Mouse (Mus musculus): Measurements from ENCODE around the gene Dzip1l. TPM values are rescaled to one million over a fixed set of nuclear protein-coding genes. Genes with fewer than 3 reads are reported as not detected.
A peak's percentile ranks its signal among the peaks of the same experiment; 100 is the strongest.

The Dzip1l gene
- polyA plus RNA-seq, 1 experiment from 2014 or later = 24.0 TPM

DNA sequence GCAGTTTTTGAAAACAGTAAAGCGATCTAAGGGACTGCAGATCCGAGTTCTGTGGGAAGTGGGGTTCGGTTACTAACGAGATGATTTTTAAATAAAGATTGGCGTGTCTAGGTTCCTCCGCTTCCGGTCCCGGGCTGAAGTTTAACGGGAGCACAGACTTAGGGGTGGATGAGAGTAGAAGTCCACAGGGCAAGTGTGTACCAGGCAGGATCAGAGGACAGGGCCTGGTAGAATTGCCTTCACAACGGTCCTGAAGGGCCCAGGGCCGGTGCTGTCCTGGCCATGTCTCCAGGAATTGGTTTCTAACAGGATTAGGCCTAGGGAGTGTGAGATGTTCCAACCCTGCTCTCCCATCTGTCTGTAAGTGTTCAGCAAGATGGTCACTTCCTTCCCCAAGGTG is 775 bp downstream of the Dzip1l start:
- Histone ChIP-seq H3K4me1 (peaks cover 37% of the 10 kb centered on the region), H3K27ac (peak overlapping the region; percentile 95), H3K4me3 (peak overlapping the region; percentile 78), H3K9me3 (no peaks in the 10 kb centered on the region), H3K36me3 (peaks cover 26% of the 10 kb centered on the region), H3K27me3 (ENCODE audit: insufficient read depth, poor library complexity, severe bottlenecking) (no peaks in the 10 kb centered on the region)
- DNase-seq (ENCODE audit: low spot score) = no peak
- 2% methylated on average over 11 of the region's 11 CpGs for WGBS

GRCm38 (mm10) chr9:99630528-99631125 is 1.3 kb downstream of the Dzip1l start:
- DNase-seq (ENCODE audit: low spot score) = no peak
- peaks cover 41% of the 10 kb centered on the region for H3K4me1 ChIP-seq
- H3K4me3 ChIP-seq = peak overlapping the region; percentile 78
- H3K27ac ChIP-seq = peak overlapping the region; percentile 95
- no peaks in the 10 kb centered on the region for H3K27me3 ChIP-seq (ENCODE audit: insufficient read depth, poor library complexity, severe bottlenecking)
- WGBS = 50% methylated on average over 9 of the region's 9 CpGs
- H3K36me3 ChIP-seq = peaks cover 31% of the 10 kb centered on the region
- H3K9me3 ChIP-seq = no peaks in the 10 kb centered on the region

DNA sequence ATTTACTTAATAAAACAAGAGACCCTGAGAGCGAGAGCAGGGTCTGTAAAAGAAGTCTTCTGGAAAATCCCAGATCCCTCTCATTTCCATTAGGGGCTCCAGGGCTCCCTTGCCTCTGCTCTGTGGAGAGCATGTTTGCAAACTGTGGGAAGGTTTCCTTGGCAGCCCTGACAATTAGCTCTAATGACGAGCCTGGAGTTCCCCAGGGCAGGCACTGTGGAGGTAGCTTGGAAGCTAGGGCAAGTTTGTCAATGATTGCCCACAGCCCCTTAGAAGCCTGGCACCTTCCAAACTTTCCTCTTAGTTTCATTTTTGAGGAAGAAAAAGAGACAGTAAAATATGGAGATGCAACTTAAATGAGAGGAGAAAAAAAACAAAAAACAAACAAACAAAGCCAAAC is 2.5 kb downstream of the Dzip1l start:
- Histone ChIP-seq H3K9me3 (no peaks in the 10 kb centered on the region), H3K4me3 (peak overlapping the region; percentile 16; the same call in 1 of the 2 replicates), H3K36me3 (peaks cover 42% of the 10 kb centered on the region), H3K27me3 (ENCODE audit: insufficient read depth, poor library complexity, severe bottlenecking) (no peaks in the 10 kb centered on the region), H3K27ac (no peak overlapping the region), H3K4me1 (peaks cover 41% of the 10 kb centered on the region)
- no peak for DNase-seq (ENCODE audit: low spot score)
- WGBS = 41% methylated on average over 2 of the region's 2 CpGs

DNA sequence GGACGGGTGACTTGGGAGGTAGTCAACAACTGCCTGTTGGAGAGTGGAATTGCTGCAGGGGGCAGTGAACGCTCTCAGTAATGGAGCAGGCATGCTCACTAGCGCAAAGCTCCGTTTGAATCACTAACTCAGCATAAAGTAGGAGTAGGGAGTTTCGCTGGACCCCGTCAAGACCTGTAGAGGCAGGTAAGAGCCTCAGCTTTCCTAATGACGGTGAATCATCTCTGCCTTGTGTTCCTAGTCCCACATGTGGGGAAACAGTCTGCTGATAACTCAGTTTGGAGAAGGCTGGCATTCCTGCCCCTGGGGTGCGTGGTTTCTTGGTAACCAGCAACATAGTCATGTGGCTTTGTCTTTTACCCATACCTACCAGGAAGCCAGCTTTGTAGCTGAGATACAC is 3.0 kb downstream of the Dzip1l start:
- Histone ChIP-seq H3K4me1 (peaks cover 41% of the 10 kb centered on the region), H3K36me3 (peaks cover 46% of the 10 kb centered on the region), H3K9me3 (no peaks in the 10 kb centered on the region), H3K27me3 (ENCODE audit: insufficient read depth, poor library complexity, severe bottlenecking) (no peaks in the 10 kb centered on the region), H3K27ac (no peak overlapping the region), H3K4me3 (0 out of 2 replicates have a peak overlapping the region, but pooled peaks have one; percentile 16)
- WGBS = 66% methylated on average over 8 of the region's 8 CpGs
- DNase-seq (ENCODE audit: low spot score) = no peak

- WGBS = 87% methylated on average over 1 of the region's 1 CpGs
- Histone ChIP-seq H3K4me3 (no peak overlapping the region), H3K4me1 (peaks cover 16% of the 10 kb centered on the region), H3K36me3 (peaks cover 80% of the 10 kb centered on the region), H3K9me3 (no peaks in the 10 kb centered on the region), H3K27ac (no peak overlapping the region), H3K27me3 (ENCODE audit: insufficient read depth, poor library complexity, severe bottlenecking) (no peaks in the 10 kb centered on the region)
- DNase-seq (ENCODE audit: low spot score) = no peak
These were observed 7.5 kb downstream of the Dzip1l start for GRCm38 (mm10) chr9:99636776-99637175.

- H3K27ac ChIP-seq = no peak overlapping the region
- WGBS = 95% methylated on average over 17 of the region's 17 CpGs
- H3K27me3 ChIP-seq (ENCODE audit: insufficient read depth, poor library complexity, severe bottlenecking) = no peaks in the 10 kb centered on the region
- H3K9me3 ChIP-seq = no peaks in the 10 kb centered on the region
- H3K36me3 ChIP-seq = peaks cover 85% of the 10 kb centered on the region
- H3K4me1 ChIP-seq = peaks cover 12% of the 10 kb centered on the region
- DNase-seq (ENCODE audit: low spot score) = no peak
- no peak overlapping the region for H3K4me3 ChIP-seq
These were observed 7.9 kb downstream of the Dzip1l start for GRCm38 (mm10) chr9:99637227-99637626.

GRCm38 (mm10) chr9:99637736-99638135 is 8.4 kb downstream of the Dzip1l start:
- no peak for DNase-seq (ENCODE audit: low spot score)
- Histone ChIP-seq H3K27ac (no peak overlapping the region), H3K9me3 (no peaks in the 10 kb centered on the region), H3K36me3 (peaks cover 86% of the 10 kb centered on the region), H3K4me3 (no peak overlapping the region), H3K27me3 (ENCODE audit: insufficient read depth, poor library complexity, severe bottlenecking) (no peaks in the 10 kb centered on the region), H3K4me1 (peaks cover 11% of the 10 kb centered on the region)
- WGBS = 93% methylated on average over 13 of the region's 13 CpGs

- 91% methylated on average over 5 of the region's 5 CpGs for WGBS
- Histone ChIP-seq H3K27ac (no peak overlapping the region), H3K9me3 (no peaks in the 10 kb centered on the region), H3K4me1 (peaks cover 4% of the 10 kb centered on the region; the same call in 1 of the 2 replicates), H3K36me3 (peaks cover 81% of the 10 kb centered on the region), H3K4me3 (no peak overlapping the region), H3K27me3 (ENCODE audit: insufficient read depth, poor library complexity, severe bottlenecking) (no peaks in the 10 kb centered on the region)
- no peak for DNase-seq (ENCODE audit: low spot score)
These were observed 10.7 kb downstream of the Dzip1l start for GRCm38 (mm10) chr9:99639957-99640356.

DNA sequence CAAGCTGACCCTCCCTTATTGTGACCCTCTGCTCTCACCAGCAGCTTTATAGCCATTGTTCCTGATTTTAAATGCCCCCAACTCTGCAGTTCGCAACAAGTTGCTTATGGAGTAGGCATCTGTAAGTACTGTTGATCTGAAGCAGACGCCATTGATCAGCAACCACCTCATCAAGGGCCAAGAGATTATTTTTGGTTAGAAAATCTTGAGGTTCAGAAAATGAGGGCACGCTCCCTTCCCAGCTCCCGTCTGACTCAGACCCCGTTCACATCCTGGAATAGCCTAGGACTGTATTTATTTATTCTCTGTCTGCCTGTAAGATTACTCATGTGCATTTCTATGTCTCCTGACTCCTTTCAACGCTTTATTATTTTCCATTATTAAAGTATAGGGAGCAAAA is 16.1 kb downstream of the Dzip1l start:
- Histone ChIP-seq H3K9me3 (no peaks in the 10 kb centered on the region), H3K27me3 (ENCODE audit: insufficient read depth, poor library complexity, severe bottlenecking) (no peaks in the 10 kb centered on the region), H3K36me3 (peaks cover 85% of the 10 kb centered on the region), H3K4me1 (no peaks in the 10 kb centered on the region), H3K27ac (no peak overlapping the region), H3K4me3 (no peak overlapping the region)
- no peak for DNase-seq (ENCODE audit: low spot score)
- 91% methylated on average over 6 of the region's 6 CpGs for WGBS

- Histone ChIP-seq H3K4me3 (no peak overlapping the region), H3K9me3 (no peaks in the 10 kb centered on the region), H3K4me1 (no peaks in the 10 kb centered on the region), H3K27me3 (ENCODE audit: insufficient read depth, poor library complexity, severe bottlenecking) (no peaks in the 10 kb centered on the region), H3K36me3 (peaks cover 91% of the 10 kb centered on the region), H3K27ac (no peak overlapping the region)
- 87% methylated on average over 6 of the region's 6 CpGs for WGBS
- DNase-seq (ENCODE audit: low spot score) = no peak
These were observed 16.8 kb downstream of the Dzip1l start for GRCm38 (mm10) chr9:99646102-99646501.

DNA sequence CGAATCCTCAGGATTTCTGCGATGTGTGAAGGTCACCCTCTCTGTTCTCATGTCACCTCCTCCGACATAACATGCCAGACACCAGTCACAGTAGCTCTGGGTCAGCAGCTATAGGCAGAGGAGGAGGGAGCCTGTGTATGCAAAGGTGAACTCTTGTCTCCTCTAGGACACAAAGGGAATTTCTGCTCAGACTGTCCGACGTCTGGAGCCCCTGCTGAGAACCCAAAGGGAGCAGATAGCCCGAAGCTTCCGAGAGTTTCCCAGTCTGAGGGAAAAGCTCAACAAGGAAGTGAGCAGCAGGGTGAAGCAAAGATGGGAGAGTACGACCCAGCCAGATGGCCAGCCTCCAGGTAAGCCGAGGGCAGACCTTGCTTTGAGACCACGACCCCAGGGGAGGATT is 31.5 kb downstream of the Dzip1l start:
- Histone ChIP-seq H3K4me1 (peaks cover 18% of the 10 kb centered on the region), H3K27me3 (ENCODE audit: insufficient read depth, poor library complexity, severe bottlenecking) (no peaks in the 10 kb centered on the region), H3K4me3 (no peak overlapping the region), H3K9me3 (no peaks in the 10 kb centered on the region), H3K36me3 (peaks cover 83% of the 10 kb centered on the region), H3K27ac (no peak overlapping the region)
- no peak for DNase-seq (ENCODE audit: low spot score)
- WGBS = 69% methylated on average over 10 of the region's 10 CpGs

DNA sequence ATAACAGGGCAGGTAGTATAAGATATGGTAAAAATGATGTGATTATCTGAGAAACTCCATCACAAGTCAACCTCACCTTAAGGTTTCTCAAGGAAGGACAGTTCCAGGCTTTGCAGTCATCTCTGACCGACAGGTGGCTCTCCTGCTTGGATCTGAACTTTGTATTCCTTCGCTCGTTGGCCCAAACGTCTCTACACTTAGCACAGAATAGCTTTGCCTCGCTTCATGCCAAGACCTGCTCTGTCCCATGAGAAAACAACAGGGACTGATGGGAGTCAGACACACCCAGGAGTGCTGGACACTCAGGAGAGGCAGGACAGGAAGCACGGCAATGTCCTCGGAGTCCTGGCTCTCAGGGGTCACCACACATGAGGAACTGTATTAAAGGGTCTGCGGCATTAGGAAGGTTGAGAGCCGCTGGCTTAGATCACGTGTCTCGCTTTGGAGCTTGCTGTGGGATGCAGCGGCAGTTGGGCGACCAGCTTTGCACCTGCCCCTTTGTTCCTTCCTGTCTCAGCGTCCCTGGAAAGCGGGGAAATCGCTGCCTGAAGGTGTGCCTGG is 32.4 kb downstream of the Dzip1l start:
- H3K27ac ChIP-seq = peak overlapping the region; percentile 17; the same call in 1 of the 2 replicates
- WGBS = 80% methylated on average over 16 of the region's 16 CpGs

GRCm38 (mm10) chr9:99662406-99662805 is 33.1 kb downstream of the Dzip1l start:
- Histone ChIP-seq H3K4me1 (peaks cover 18% of the 10 kb centered on the region), H3K9me3 (no peaks in the 10 kb centered on the region), H3K4me3 (no peak overlapping the region), H3K27me3 (ENCODE audit: insufficient read depth, poor library complexity, severe bottlenecking) (no peaks in the 10 kb centered on the region), H3K36me3 (peaks cover 82% of the 10 kb centered on the region), H3K27ac (peak overlapping the region; percentile 17; the same call in 1 of the 2 replicates)
- 35% methylated on average over 7 of the region's 7 CpGs for WGBS
- DNase-seq (ENCODE audit: low spot score) = no peak

More for the DNA sequence above, 32.4 kb downstream of the Dzip1l start:
- no peaks in the 10 kb centered on the region for H3K27me3 ChIP-seq (ENCODE audit: insufficient read depth, poor library complexity, severe bottlenecking)
- peaks cover 18% of the 10 kb centered on the region for H3K4me1 ChIP-seq
- H3K36me3 ChIP-seq = peaks cover 82% of the 10 kb centered on the region
- H3K9me3 ChIP-seq = no peaks in the 10 kb centered on the region
- DNase-seq (ENCODE audit: low spot score) = no peak
- no peak overlapping the region for H3K4me3 ChIP-seq
